Mouse (Mus musculus) intestine, embryonic 16.5 days (tissue): ENCODE data around the gene Stt3b. TPM values are rescaled to one million over a fixed set of nuclear protein-coding genes. Genes with fewer than 3 reads are reported as not detected.

ENCODE experiments used
- ATAC-seq: fragments of 200-750 bp; cut with Nextera tagmentation; 2 replicates; pipeline ENCODE4 v1.8.0; 2017; ENCODE audit warnings: moderate TSS enrichment, moderate library complexity
- H3K27ac ChIP-seq: fragments of 300-500 bp; sonication (generic); 2 replicates; pipeline ENCODE4 v1.5.1; 2014; ENCODE audit warnings: mild to moderate bottlenecking, low read length
- H3K27me3 ChIP-seq: fragments of 300-500 bp; sonication (generic); replicated peaks from 2 replicates; pipeline ENCODE4 v1.6.1; 2014; ENCODE audit warnings: low read length, control low read depth, mixed read lengths; ENCODE audit not compliant: control insufficient read depth, insufficient read depth
- H3K36me3 ChIP-seq: fragments of 300-500 bp; sonication (generic); 2 replicates; pipeline ENCODE4 v1.6.1; 2014; ENCODE audit warnings: low read length, control low read depth; ENCODE audit not compliant: control insufficient read depth, insufficient read depth
- H3K4me1 ChIP-seq: fragments of 300-500 bp; sonication (generic); 2 replicates; pipeline ENCODE4 v1.6.1; 2014; ENCODE audit warnings: low read length, control low read depth, mixed read lengths; ENCODE audit not compliant: control insufficient read depth, insufficient read depth
- H3K4me2 ChIP-seq: fragments of 300-500 bp; sonication (generic); 2 replicates; pipeline ENCODE4 v1.6.1; 2014; ENCODE audit warnings: low read depth, low read length, control low read depth
- H3K4me3 ChIP-seq: fragments of 300-500 bp; sonication (generic); 2 replicates; pipeline ENCODE4 v1.5.1; 2014; ENCODE audit warnings: mild to moderate bottlenecking, low read length
- H3K9ac ChIP-seq: fragments of 300-500 bp; sonication (generic); 2 replicates; pipeline ENCODE4 v1.6.1; 2014; ENCODE audit warnings: low read depth, low read length
- H3K9me3 ChIP-seq: fragments of 300-500 bp; sonication (generic); 2 replicates; pipeline ENCODE4 v1.6.1; 2016; ENCODE audit warnings: low read length, control low read depth; ENCODE audit not compliant: control insufficient read depth
- WGBS: fragments of 180-500 bp; shearing (Covaris S2); extraction: QIAGEN DNeasy Blood & Tissue Kit; methylation state at CpG from one replicate; pipeline ENCODE4 v1.1.7; 2014; 5-methylcytosine and 5-hydroxymethylcytosine counted together
- polyA plus RNA-seq: library from polyadenylated mRNA; unstranded; fragments of >200 nt; fragmentation: Nextera tagmentation; extraction: Ambion mirVana; gene quantifications from 2 replicates; pipeline ENCODE4 v1.2.1, GENCODE M21; 2015

The Stt3b gene
- polyA plus RNA-seq, 1 experiment from 2014 or later, result 108 TPM

DNA sequence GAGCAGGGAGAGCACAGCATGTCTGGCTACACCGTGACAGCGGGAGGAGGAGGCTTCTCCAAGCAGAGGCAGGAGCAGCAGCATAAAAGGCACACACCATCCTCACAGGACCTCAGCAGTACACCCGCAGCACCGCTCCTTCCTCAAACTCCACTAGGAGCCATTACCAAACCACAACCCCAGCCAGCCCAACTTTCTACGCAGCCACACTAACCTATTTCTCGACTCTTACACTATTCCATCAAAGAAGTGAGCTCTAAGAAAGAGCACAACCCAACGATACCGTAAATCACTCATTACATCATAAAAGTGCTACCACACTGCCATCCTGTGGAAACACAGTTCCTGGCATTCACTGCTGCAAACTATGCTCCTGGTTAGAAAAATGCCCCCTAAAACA, 48.8 kb downstream of the Stt3b start:
- no peaks in the 10 kb centered on the region for H3K27me3 ChIP-seq
- 0 out of 2 replicates have a peak, but pooled peaks cover 6% of the 10 kb centered on the region for H3K36me3 ChIP-seq
- H3K4me3 ChIP-seq, result no peak overlapping the region
- no peaks in the 10 kb centered on the region for H3K9me3 ChIP-seq
- H3K4me1 ChIP-seq, result no peaks in the 10 kb centered on the region
- H3K27ac ChIP-seq, result no peak overlapping the region
- H3K4me2 ChIP-seq, result no peak overlapping the region
- ATAC-seq, result no peak
- 70% methylated on average over 8 of the region's 8 CpGs for WGBS
- no peak overlapping the region for H3K9ac ChIP-seq

DNA sequence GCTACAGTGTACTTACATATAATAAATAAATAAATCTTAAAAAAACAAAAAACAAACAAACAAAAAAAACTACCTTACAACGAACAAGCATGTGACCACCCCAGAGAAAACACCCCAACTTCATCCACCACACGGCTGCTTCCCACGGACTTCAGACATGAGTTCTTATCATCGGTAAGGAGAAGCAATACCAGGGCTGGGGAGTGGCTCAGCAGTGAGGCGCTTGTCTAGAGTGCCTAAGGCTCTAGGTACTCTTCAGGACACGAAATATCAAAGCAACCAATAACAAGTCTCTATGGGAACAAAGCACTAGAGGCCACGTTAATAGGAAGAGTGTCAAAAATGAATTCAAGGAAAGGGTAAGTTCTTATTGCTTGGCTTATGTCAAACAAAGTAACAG, 49.8 kb downstream of the Stt3b start:
- Histone ChIP-seq H3K9ac (no peak overlapping the region), H3K36me3 (0 out of 2 replicates have a peak, but pooled peaks cover 6% of the 10 kb centered on the region), H3K27me3 (no peaks in the 10 kb centered on the region), H3K4me3 (no peak overlapping the region), H3K4me1 (no peaks in the 10 kb centered on the region), H3K9me3 (no peaks in the 10 kb centered on the region), H3K4me2 (no peak overlapping the region), H3K27ac (no peak overlapping the region)
- WGBS, result 74% methylated on average over 7 of the region's 7 CpGs
- peak; percentile 72 for ATAC-seq

DNA sequence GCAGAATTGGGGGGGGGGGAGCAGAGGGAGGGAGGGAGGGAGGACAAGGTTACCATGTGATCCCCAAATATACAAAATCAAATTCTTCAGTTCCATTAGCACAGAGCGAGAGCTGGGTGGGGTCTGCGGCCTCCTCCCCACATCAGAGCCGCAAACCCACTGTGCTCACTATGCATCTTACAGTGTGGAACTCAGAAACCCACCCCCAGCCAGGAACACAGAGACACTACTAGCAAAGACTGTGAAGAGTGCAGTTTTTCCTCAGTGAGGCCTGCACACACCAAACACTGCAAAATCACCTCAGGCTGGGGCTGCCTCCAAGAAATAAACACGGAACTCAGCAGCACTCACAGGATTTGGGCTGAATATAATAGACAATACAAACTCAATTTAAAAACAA, 50.4 kb downstream of the Stt3b start:
- H3K4me2 ChIP-seq, result no peak overlapping the region
- no peaks in the 10 kb centered on the region for H3K4me1 ChIP-seq
- H3K9ac ChIP-seq, result no peak overlapping the region
- H3K27ac ChIP-seq, result no peak overlapping the region
- 0 out of 2 replicates have a peak, but pooled peaks cover 6% of the 10 kb centered on the region for H3K36me3 ChIP-seq
- H3K4me3 ChIP-seq, result no peak overlapping the region
- no peaks in the 10 kb centered on the region for H3K27me3 ChIP-seq
- 86% methylated on average over 4 of the region's 4 CpGs for WGBS
- no peaks in the 10 kb centered on the region for H3K9me3 ChIP-seq
- no peak for ATAC-seq

DNA sequence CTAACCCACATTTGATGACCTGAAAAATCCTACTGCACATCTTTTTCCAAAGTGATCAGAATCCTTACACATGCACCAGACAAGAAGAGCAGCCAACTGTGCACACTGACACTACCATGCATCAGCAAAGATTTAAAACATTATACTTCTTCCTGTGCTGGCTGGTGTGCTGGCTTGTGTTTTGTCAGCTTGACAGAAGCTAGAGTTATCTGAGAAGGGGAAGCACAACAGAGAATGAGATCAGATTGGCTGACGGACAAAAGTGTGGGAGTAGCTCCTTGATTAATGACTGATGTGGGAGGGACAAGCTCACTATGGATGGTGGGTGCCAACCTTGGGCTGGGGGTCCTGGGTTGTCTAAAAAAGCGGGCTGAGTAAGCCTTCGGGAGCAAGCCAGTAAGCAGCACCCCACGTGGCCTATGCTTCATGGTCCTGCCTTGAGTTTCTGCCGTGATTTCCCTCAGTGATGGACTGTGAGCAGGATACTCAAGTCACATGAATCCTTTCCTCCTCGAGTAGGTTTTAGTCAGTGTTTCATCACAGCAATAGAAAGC, 52.4 kb downstream of the Stt3b start:
- Histone ChIP-seq H3K36me3 (0 out of 2 replicates have a peak, but pooled peaks cover 6% of the 10 kb centered on the region), H3K27me3 (no peaks in the 10 kb centered on the region), H3K4me1 (no peaks in the 10 kb centered on the region), H3K9ac (no peak overlapping the region), H3K4me2 (no peak overlapping the region), H3K27ac (no peak overlapping the region), H3K4me3 (no peak overlapping the region), H3K9me3 (no peaks in the 10 kb centered on the region)
- no peak for ATAC-seq
- 69% methylated on average over 6 of the region's 6 CpGs for WGBS

DNA sequence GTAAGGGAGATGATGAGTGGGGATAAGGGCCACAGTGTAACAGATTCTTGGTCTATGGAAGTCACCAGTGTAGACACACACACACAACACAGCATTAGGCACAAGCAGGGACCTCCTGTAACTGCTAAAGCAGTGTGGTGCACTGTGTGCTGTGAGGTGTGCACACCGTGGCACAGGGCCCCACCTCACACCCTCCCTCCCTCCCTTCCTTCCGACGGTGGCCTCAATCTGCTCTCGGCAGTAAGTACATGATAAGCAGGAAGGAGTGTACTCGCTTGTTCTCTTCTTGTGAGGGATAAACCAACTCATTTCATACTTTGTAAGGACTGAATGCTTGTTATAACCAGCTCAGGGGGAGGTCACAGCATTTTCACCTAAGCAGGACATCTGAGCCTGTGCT, 61.1 kb downstream of the Stt3b start:
- 54% methylated on average over 5 of the region's 5 CpGs for WGBS
- Histone ChIP-seq H3K4me1 (no peaks in the 10 kb centered on the region), H3K4me2 (no peak overlapping the region), H3K36me3 (peaks cover 11% of the 10 kb centered on the region), H3K4me3 (no peak overlapping the region), H3K9ac (no peak overlapping the region), H3K27ac (0 out of 2 replicates have a peak overlapping the region, but pooled peaks have one; percentile 8), H3K27me3 (no peaks in the 10 kb centered on the region), H3K9me3 (no peaks in the 10 kb centered on the region)
- ATAC-seq, result peak; percentile 52; the same call in 1 of the 2 replicates

DNA sequence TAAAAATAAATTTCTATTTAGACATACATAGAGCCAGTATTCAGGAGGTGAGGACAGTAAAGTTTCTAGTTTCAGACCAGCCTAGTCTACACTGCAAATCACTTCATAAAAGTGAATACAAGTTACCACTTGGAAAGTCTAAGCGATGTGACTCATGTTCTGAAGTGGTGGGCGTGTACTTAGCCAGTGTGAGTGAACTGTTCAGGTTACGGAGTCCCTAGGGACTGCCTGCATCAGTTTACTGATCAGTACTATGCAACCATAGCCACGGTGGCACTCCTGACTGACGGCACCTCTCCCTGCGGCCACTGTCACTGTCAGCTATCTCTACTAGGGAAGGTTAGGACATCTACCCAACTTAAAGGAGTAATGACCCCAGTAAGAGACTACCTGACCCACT, 65.1 kb downstream of the Stt3b start:
- 89% methylated on average over 6 of the region's 6 CpGs for WGBS
- H3K27ac ChIP-seq, result no peak overlapping the region
- no peak overlapping the region for H3K4me2 ChIP-seq
- no peak overlapping the region for H3K9ac ChIP-seq
- H3K36me3 ChIP-seq, result peaks cover 29% of the 10 kb centered on the region
- no peak for ATAC-seq
- no peaks in the 10 kb centered on the region for H3K27me3 ChIP-seq
- H3K4me1 ChIP-seq, result no peaks in the 10 kb centered on the region
- H3K4me3 ChIP-seq, result no peak overlapping the region
- no peaks in the 10 kb centered on the region for H3K9me3 ChIP-seq

DNA sequence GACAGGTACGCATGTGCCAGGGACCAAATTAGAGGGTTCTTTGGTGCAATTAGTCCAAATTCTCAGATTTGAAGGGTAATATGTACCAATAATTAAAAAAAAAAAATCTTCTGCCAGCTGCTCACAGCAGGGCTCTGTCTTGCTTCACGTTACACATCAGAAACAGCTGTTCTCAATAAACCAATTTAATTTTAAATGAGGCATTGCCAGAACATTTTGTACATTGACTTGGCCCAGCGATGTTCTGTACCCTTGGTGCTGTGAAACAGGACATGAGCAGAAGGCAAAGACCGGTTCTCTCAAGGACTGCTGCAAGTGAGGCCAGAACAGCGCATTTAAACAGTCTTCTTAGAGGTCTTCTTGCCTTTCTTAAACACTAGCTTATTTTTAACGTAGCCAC, 66.6 kb downstream of the Stt3b start:
- Histone ChIP-seq H3K36me3 (peaks cover 33% of the 10 kb centered on the region), H3K4me2 (no peak overlapping the region), H3K27me3 (no peaks in the 10 kb centered on the region), H3K27ac (no peak overlapping the region), H3K4me3 (no peak overlapping the region), H3K9ac (no peak overlapping the region), H3K9me3 (no peaks in the 10 kb centered on the region), H3K4me1 (no peaks in the 10 kb centered on the region)
- 83% methylated on average over 6 of the region's 6 CpGs for WGBS
- ATAC-seq, result no peak

DNA sequence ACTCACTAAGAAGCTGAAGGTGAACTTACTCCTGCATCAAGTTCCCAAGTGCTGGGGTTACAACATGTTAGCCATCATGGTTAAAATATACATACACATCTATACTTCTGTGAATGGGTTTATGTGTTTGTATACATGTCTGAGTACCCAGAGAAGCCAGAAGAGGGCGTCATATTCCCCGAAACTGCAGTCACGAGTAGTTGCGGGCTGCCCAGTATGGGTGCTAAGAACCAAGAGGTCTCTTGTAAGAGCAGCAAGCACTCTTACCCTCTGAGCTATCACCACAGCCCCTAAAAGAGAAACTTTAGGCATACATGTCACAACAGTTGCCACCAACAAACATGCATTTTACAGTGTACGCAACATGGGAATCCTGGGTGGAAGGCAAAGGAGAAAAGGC, 70.4 kb downstream of the Stt3b start:
- H3K9me3 ChIP-seq, result no peaks in the 10 kb centered on the region
- no peak overlapping the region for H3K4me2 ChIP-seq
- H3K36me3 ChIP-seq, result peaks cover 38% of the 10 kb centered on the region
- no peak overlapping the region for H3K4me3 ChIP-seq
- no peak overlapping the region for H3K9ac ChIP-seq
- WGBS, result 91% methylated on average over 5 of the region's 5 CpGs
- no peaks in the 10 kb centered on the region for H3K4me1 ChIP-seq
- no peak for ATAC-seq
- no peak overlapping the region for H3K27ac ChIP-seq
- no peaks in the 10 kb centered on the region for H3K27me3 ChIP-seq

DNA sequence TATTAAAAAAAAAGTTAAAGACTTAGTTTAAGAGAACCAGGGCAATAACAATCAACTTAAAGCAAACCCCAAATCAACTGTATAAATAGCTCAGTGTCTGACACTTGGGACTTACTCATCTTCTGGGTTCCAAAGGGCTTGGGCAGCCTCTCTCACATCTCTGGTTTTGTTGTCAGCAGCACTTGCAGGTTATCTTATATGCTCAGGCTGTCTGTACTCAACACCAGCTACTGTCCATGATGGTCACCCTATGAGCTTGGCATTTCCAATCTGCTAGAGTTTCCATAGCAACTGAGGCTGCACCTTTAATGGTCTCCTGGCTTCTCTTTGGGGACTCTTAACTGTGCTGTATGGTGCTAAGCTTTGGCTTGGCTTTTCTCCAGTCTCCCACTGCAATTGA, 72.3 kb downstream of the Stt3b start:
- H3K9me3 ChIP-seq, result no peaks in the 10 kb centered on the region

DNA sequence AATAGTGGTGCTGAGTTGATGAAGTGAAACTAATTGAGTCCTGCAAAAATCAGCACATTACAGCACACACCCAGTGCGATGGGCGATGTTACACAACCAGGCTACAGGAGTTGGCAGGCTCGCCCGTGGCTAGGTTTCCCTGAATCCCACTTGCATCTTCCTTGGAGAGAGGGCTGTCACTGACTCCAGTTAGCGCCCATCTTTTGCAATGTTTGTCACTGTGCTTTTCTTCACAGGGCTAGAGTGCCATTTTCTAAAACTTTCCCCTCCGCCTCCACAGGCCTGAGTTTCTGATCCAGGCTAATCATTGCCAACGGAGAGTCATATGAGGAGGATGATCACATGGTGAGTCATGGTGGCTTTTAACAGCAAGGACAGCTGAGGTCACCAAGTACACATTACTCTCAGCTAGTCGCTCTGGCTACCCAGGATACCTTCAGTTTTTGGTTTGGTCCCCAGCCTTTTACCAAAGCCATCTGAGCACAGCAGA, 73.8 kb downstream of the Stt3b start:
- 81% methylated on average over 8 of the region's 8 CpGs for WGBS
- no peak overlapping the region for H3K4me2 ChIP-seq
- H3K27ac ChIP-seq, result no peak overlapping the region
- no peaks in the 10 kb centered on the region for H3K4me1 ChIP-seq
- peak; percentile 65 for ATAC-seq
- no peaks in the 10 kb centered on the region for H3K9me3 ChIP-seq
- no peaks in the 10 kb centered on the region for H3K27me3 ChIP-seq
- H3K9ac ChIP-seq, result no peak overlapping the region
- peaks cover 17% of the 10 kb centered on the region for H3K36me3 ChIP-seq
- H3K4me3 ChIP-seq, result no peak overlapping the region

More for the DNA sequence above, 72.3 kb downstream of the Stt3b start:
- H3K36me3 ChIP-seq, result peaks cover 26% of the 10 kb centered on the region
- H3K9ac ChIP-seq, result no peak overlapping the region
- no peaks in the 10 kb centered on the region for H3K27me3 ChIP-seq
- no peak overlapping the region for H3K4me3 ChIP-seq
- H3K4me2 ChIP-seq, result no peak overlapping the region
- no peak overlapping the region for H3K27ac ChIP-seq
- ATAC-seq, result no peak
- H3K4me1 ChIP-seq, result no peaks in the 10 kb centered on the region
